Mouse (Mus musculus) liver, embryonic 16.5 days (tissue): ENCODE measurements around the gene Wwp2. TPM values are rescaled to one million over a fixed set of nuclear protein-coding genes. Genes with fewer than 3 reads are reported as not detected.

ENCODE experiments used
- ATAC-seq: fragments of 200-750 bp; cut with Nextera tagmentation; 2 replicates; pipeline ENCODE4 v1.8.0; 2017; ENCODE audit warnings: low read depth, mild to moderate bottlenecking, moderate number of reproducible peaks, moderate library complexity
- H3K27ac ChIP-seq: fragments of 300-500 bp; sonication (generic); 2 replicates; pipeline ENCODE4 v1.5.1; 2014; ENCODE audit warnings: mild to moderate bottlenecking, low read length
- H3K27me3 ChIP-seq: fragments of 300-500 bp; sonication (generic); 2 replicates; pipeline ENCODE4 v1.6.1; 2014; ENCODE audit warnings: low read depth, low read length, mixed read lengths; ENCODE audit not compliant: control insufficient read depth, insufficient read depth
- H3K36me3 ChIP-seq: fragments of 300-500 bp; sonication (generic); 2 replicates; pipeline ENCODE4 v1.6.1; 2014; ENCODE audit warnings: mild to moderate bottlenecking; ENCODE audit not compliant: control insufficient read depth, insufficient read depth
- H3K4me1 ChIP-seq: fragments of 300-500 bp; sonication (generic); 2 replicates; pipeline ENCODE4 v1.6.1; 2014; ENCODE audit warnings: low read depth, low read length, mixed read lengths; ENCODE audit not compliant: control insufficient read depth
- H3K4me2 ChIP-seq: fragments of 300-500 bp; sonication (generic); 2 replicates; pipeline ENCODE4 v1.6.1; 2014; ENCODE audit warnings: low read depth, low read length, mixed read lengths
- H3K4me3 ChIP-seq: fragments of 300-500 bp; sonication (generic); 2 replicates; pipeline ENCODE4 v1.5.1; 2014; ENCODE audit warnings: low read depth, mild to moderate bottlenecking, low read length
- H3K9ac ChIP-seq: fragments of 300-500 bp; sonication (generic); 2 replicates; pipeline ENCODE4 v1.6.1; 2014; ENCODE audit warnings: low read depth, low read length
- H3K9me3 ChIP-seq: fragments of 300-500 bp; sonication (generic); replicated peaks from 2 replicates; pipeline ENCODE4 v1.6.1; 2016; ENCODE audit warnings: low read length; ENCODE audit not compliant: control insufficient read depth
- WGBS: fragments of 180-500 bp; shearing (Covaris S2); extraction: QIAGEN DNeasy Blood & Tissue Kit; methylation state at CpG from one replicate; pipeline ENCODE4 v1.1.7; 2014; ENCODE audit not compliant: insufficient replicate concordance; 5-methylcytosine and 5-hydroxymethylcytosine counted together
- polyA plus RNA-seq: library from polyadenylated mRNA; unstranded; fragments of >200 nt; fragmentation: Nextera tagmentation; extraction: Ambion mirVana; gene quantifications from 2 replicates; pipeline ENCODE4 v1.2.1, GENCODE M21; 2015

Gene Wwp2
- polyA plus RNA-seq, 1 experiment from 2014 or later = 32.7 TPM

DNA sequence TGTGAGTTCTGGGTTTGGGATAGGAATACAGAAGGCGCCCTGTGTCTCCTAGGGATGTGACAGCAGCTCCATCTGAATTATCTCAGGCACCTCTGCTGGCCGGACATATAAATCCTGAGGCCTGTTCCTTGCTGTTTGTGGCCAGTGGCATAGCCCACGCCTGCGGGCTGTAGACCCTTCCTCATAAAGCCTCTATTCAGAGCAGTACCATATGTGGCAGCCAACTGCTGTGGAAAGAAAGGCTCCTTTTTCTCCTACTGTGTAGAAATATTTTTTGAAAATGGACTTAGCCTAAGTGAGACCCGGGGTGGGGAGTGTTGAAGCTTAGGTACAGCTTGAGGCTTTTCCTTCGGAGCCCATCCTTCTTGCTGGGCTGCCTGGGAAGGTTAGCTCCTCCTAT lies 22.1 kb downstream of the Wwp2 start:
- ATAC-seq = no peak
- H3K27me3 ChIP-seq = no peaks in the 10 kb centered on the region
- 81% methylated on average over 6 of the region's 6 CpGs for WGBS
- no peaks in the 10 kb centered on the region; the same call in 1 of the 2 replicates for H3K4me1 ChIP-seq
- H3K36me3 ChIP-seq = peaks cover 10% of the 10 kb centered on the region
- no peak overlapping the region for H3K9ac ChIP-seq
- H3K27ac ChIP-seq = no peak overlapping the region
- H3K9me3 ChIP-seq = no peaks in the 10 kb centered on the region
- no peak overlapping the region for H3K4me3 ChIP-seq
- H3K4me2 ChIP-seq = no peak overlapping the region

- 77% methylated on average over 5 of the region's 5 CpGs for WGBS
- Histone ChIP-seq H3K9ac (no peak overlapping the region), H3K9me3 (no peaks in the 10 kb centered on the region), H3K27ac (no peak overlapping the region), H3K36me3 (peaks cover 10% of the 10 kb centered on the region), H3K27me3 (no peaks in the 10 kb centered on the region), H3K4me2 (no peak overlapping the region), H3K4me1 (no peaks in the 10 kb centered on the region; the same call in 1 of the 2 replicates), H3K4me3 (no peak overlapping the region)
- 0 out of 2 replicates have a peak, but pooled peaks have one; percentile 35 for ATAC-seq
Measured at GRCm38 (mm10) chr8:107462423-107462822, 26.3 kb downstream of the Wwp2 start.

DNA sequence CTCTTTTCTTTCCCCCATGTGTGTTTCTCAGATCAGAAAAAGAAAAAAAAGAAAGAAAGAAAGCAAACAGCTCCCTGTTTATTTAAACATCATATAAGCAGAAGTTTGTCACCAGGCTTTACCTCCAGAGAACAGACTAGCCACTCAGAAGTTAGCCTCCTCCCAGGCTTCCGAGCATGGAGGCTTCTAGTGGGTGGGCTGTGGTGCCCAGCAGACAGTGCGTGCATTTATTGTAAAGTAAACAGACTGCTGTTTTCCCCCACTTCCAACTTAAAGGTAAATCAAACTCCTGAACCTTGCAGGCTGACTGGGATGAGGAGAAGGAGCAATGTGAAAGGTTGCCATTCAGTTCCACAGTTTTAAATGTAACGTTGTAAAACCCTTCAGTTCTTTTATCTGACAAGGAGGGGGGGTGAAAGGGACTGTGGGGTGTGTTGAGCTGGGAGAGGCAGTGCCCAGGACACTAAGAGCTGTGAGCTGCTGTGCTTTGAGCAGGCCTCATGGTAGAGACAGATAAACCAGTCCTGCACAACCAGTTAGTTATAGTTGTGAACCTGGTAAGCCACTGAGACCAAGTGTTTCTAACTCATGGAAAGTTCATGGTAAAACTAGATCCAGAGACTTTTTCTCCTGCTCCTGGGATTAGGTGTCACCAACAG lies 29.3 kb downstream of the Wwp2 start:
- Histone ChIP-seq H3K4me1 (no peaks in the 10 kb centered on the region; the same call in 1 of the 2 replicates), H3K9me3 (no peaks in the 10 kb centered on the region), H3K9ac (no peak overlapping the region), H3K4me2 (no peak overlapping the region), H3K27ac (no peak overlapping the region), H3K4me3 (no peak overlapping the region), H3K27me3 (no peaks in the 10 kb centered on the region), H3K36me3 (peaks cover 6% of the 10 kb centered on the region)
- ATAC-seq = peak; percentile 35; the same call in 1 of the 2 replicates
- 58% methylated on average over 3 of the region's 3 CpGs for WGBS

- H3K27me3 ChIP-seq = no peaks in the 10 kb centered on the region
- no peaks in the 10 kb centered on the region for H3K9me3 ChIP-seq
- H3K36me3 ChIP-seq = peaks cover 3% of the 10 kb centered on the region; the same call in 1 of the 2 replicates
- H3K4me1 ChIP-seq = no peaks in the 10 kb centered on the region; the same call in 1 of the 2 replicates
- no peak overlapping the region for H3K9ac ChIP-seq
- no peak for ATAC-seq
- H3K4me2 ChIP-seq = no peak overlapping the region
- WGBS = 51% methylated on average over 5 of the region's 5 CpGs
- H3K27ac ChIP-seq = no peak overlapping the region
- no peak overlapping the region for H3K4me3 ChIP-seq
Measured at GRCm38 (mm10) chr8:107466642-107467041, 30.5 kb downstream of the Wwp2 start.

DNA sequence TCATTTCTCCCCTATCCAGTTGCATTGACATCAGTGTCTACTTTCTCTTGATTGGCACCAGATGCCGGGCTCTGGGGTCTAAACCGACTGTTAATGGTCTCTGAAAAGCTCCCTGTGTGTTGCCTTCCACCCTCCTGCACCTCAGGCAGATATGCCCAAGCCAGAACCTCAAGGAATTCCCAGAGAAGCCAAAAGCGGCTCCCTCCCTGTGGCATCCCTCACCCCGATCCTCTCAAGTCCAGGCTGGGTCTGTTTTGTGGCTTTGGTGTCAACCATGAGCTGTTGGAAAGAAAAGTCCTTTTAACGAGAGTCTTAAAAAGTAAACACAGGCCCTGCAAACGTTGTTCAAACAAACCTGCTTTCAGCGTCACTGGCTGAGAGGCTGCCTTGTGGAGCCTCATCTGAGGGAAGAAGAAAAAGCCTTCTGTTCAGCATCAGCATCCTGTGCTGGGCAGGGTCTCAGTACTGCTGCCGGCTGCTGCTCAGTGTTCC lies 32.7 kb downstream of the Wwp2 start:
- Histone ChIP-seq H3K4me3 (no peak overlapping the region), H3K27me3 (no peaks in the 10 kb centered on the region), H3K4me1 (no peaks in the 10 kb centered on the region; the same call in 1 of the 2 replicates), H3K36me3 (peaks cover 3% of the 10 kb centered on the region; the same call in 1 of the 2 replicates), H3K9me3 (no peaks in the 10 kb centered on the region), H3K9ac (no peak overlapping the region), H3K27ac (no peak overlapping the region), H3K4me2 (no peak overlapping the region)
- no peak for ATAC-seq
- WGBS = 65% methylated on average over 8 of the region's 8 CpGs

DNA sequence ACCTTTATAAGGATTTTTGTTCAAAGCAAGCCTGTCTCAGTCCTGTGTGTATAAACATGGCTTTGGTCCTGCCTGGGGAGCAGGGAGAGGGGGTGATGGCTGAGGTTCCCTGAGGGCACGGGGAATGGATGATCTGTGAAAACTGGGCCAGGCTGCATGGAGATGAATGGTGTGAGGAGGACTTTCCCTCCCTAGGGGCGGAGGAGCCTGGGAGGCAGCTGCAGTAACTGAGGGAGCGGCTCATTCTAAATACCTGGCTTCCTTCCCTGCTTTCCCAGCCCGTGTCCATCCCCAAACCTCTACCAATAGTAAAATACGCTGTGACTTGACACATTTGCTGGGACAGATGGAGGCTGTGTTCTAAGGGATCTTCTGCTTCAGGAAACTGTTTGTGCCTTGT lies 34.1 kb downstream of the Wwp2 start:
- H3K27me3 ChIP-seq = no peaks in the 10 kb centered on the region
- WGBS = 86% methylated on average over 5 of the region's 5 CpGs
- peaks cover 3% of the 10 kb centered on the region; the same call in 1 of the 2 replicates for H3K36me3 ChIP-seq
- H3K9me3 ChIP-seq = no peaks in the 10 kb centered on the region
- no peak overlapping the region for H3K9ac ChIP-seq
- H3K4me3 ChIP-seq = no peak overlapping the region
- H3K4me2 ChIP-seq = no peak overlapping the region
- no peak for ATAC-seq
- no peak overlapping the region for H3K27ac ChIP-seq
- H3K4me1 ChIP-seq = no peaks in the 10 kb centered on the region; the same call in 1 of the 2 replicates

- Histone ChIP-seq H3K36me3 (peaks cover 2% of the 10 kb centered on the region; the same call in 1 of the 2 replicates), H3K27me3 (no peaks in the 10 kb centered on the region), H3K27ac (no peak overlapping the region), H3K4me3 (no peak overlapping the region), H3K4me2 (no peak overlapping the region), H3K4me1 (no peaks in the 10 kb centered on the region), H3K9ac (no peak overlapping the region), H3K9me3 (no peaks in the 10 kb centered on the region)
- no peak for ATAC-seq
- 53% methylated on average over 10 of the region's 10 CpGs for WGBS
Measured at GRCm38 (mm10) chr8:107472403-107473100, 36.4 kb downstream of the Wwp2 start.

GRCm38 (mm10) chr8:107473369-107473768 lies 37.2 kb downstream of the Wwp2 start:
- Histone ChIP-seq H3K36me3 (no peaks in the 10 kb centered on the region; the same call in 1 of the 2 replicates), H3K9me3 (no peaks in the 10 kb centered on the region), H3K4me2 (no peak overlapping the region), H3K9ac (no peak overlapping the region), H3K4me3 (no peak overlapping the region), H3K4me1 (no peaks in the 10 kb centered on the region), H3K27ac (no peak overlapping the region), H3K27me3 (no peaks in the 10 kb centered on the region)
- 0 out of 2 replicates have a peak, but pooled peaks have one; percentile 24 for ATAC-seq
- WGBS = 57% methylated on average over 4 of the region's 4 CpGs

DNA sequence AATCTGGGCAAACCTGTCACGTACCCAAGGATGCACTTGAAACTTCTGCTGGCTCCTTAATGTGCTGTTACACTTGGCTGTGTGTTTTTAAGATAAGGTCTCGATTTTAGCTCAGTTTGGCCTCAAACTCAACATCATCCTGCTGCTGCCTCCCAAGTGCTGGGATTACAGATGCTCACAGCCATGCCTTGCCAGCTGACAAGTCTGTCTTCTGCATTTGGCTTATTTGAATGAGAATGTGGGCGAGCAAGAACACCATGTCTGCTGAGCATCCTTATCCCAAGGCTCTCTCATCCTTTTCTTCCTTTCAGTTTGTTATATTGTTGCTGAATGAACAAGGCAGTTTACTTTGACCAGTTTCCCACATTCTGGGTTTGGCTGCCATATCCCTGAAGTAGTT lies 39.4 kb downstream of the Wwp2 start:
- Histone ChIP-seq H3K27ac (no peak overlapping the region), H3K9me3 (no peaks in the 10 kb centered on the region), H3K27me3 (no peaks in the 10 kb centered on the region), H3K9ac (no peak overlapping the region), H3K4me1 (no peaks in the 10 kb centered on the region), H3K4me2 (no peak overlapping the region), H3K4me3 (no peak overlapping the region), H3K36me3 (no peaks in the 10 kb centered on the region; the same call in 1 of the 2 replicates)
- ATAC-seq = no peak
- 58% methylated on average over 3 of the region's 3 CpGs for WGBS
